Mouse (Mus musculus): ENCODE measurements around the gene Vrk3. TPM values are rescaled to one million over a fixed set of nuclear protein-coding genes. Genes with fewer than 3 reads are reported as not detected.
"Not testable (repeated sequence)": the region's sequence is repeated elsewhere in the genome, so short reads cannot be mapped to it uniquely, and the experiment has no call there.

Gene Vrk3
- total RNA-seq (2021): 10 to 100 TPM; 14.5 to 16.2 TPM
- long read RNA-seq, experiment 1, transcript Vrk3-201 (15 exons, 1,969 nt): major isoform, 13 of 16 reads
- long read RNA-seq, experiment 1, partial matches to known transcripts: 0 of 16 reads
- long read RNA-seq, experiment 1, other reads (novel, unspliced or antisense): 3 of 16 reads
- long read RNA-seq, experiment 2, transcript Vrk3-201 (15 exons, 1,969 nt): major isoform, 15 of 18 reads
- long read RNA-seq, experiment 2, partial matches to known transcripts: 0 of 18 reads
- long read RNA-seq, experiment 2, other reads (novel, unspliced or antisense): 3 of 18 reads

DNA sequence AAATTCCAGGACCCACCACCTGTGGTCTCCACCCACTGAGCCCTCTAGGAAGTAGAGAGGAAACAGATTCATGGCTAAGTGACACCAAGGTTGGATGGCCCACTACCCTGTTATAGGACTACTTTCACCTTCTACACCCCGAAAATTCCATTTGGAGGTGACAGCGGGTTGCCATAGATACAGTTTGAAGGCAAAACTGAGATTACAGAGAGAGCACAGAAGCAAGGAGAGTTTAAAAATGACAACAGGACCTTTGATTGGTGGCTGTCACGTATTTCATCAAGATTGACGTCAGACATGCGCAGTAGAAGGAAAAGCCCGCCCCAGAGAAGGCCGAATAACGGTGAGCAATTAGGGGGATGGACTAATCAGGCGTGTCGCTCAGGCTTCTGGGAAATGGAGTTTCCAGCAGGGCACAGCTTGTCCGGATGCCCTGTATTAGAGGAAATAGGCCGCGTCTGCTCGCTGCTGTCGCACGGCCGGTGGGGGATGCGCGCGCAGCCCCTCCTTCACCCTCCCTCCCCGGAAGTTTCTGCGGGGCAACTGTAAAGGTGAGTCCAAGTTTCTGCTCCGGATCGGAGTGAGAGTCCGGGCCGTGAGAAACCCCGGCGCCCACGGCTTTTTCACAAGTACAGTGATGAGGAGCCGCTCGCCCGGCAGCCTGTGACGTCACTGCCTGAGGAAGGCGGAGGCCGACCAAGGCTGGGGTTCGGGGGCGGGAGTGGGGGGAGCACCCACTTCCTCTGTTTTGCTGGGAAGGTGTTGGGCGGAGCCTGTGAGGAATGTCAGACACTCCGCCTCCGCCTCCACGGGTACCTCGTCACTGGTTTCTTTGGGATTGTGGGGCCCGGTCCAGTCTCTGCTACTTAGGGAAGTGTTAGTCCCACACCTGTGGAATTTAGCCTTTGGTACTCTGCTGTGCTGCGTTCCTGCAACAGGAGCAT is at the start of gene Vrk3:
Vrk3 (plus strand) TSS at position 313 of the 944 bp plus-strand sequence.
- DNase-seq: peak; percentile 93
- intact Hi-C loops (cut with DNase I; ENCODE audit: low total_unique reads): no loop called here

DNA sequence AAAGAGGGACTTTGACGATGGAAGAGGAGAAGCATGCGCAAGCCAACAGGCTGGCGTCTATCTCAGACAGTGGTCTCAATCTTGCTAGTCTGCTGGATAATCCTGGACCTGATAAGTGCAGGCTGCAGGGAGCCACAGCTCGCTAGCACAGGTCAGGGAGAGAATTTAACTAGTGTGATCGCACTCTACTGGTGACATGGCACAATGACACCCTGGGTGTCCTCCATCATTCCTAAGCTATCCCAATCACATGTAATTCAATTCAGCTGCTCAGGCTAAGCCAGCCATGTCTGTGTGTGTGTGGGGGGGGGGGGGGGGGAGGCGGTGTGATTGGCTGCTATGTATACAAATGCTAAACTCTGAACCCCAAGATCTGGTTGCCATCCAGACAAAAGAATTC is 46.3 kb upstream of the Vrk3 start:
- DNase-seq: no peak
- intact Hi-C loops (cut with DNase I; ENCODE audit: low total_unique reads): no loop called here

- DNase-seq: no peak
- intact Hi-C loops (cut with DNase I; ENCODE audit: low total_unique reads): no loop called here
Measured at GRCm38 (mm10) chr7:44702985-44703384, 45.2 kb upstream of the Vrk3 start.

- intact Hi-C loops (cut with DNase I; ENCODE audit: low total_unique reads): no loop called here
- DNase-seq: no peak
Measured at GRCm38 (mm10) chr7:44704363-44704762, 43.9 kb upstream of the Vrk3 start.

DNA sequence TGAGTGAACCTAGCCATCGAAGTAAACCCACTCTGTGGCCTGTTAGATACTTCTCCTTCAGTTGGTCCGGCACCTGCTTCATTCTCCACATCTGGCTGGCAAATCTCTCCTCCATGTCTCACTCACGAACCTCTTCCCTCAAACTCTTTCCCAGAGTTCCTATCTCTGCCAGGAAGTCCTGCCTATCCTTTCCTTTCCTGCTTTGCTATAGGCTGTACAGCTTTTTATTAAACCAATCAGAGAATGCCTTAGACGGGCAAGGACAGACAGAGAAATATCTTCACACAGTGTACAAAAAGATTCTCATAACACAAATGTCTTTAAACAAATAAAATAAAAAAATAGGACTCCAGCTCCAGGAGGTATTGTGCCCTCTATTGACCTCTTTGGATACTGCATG is 43.1 kb upstream of the Vrk3 start:
- intact Hi-C loops (cut with DNase I; ENCODE audit: low total_unique reads): no loop called here
- no peak for DNase-seq

DNA sequence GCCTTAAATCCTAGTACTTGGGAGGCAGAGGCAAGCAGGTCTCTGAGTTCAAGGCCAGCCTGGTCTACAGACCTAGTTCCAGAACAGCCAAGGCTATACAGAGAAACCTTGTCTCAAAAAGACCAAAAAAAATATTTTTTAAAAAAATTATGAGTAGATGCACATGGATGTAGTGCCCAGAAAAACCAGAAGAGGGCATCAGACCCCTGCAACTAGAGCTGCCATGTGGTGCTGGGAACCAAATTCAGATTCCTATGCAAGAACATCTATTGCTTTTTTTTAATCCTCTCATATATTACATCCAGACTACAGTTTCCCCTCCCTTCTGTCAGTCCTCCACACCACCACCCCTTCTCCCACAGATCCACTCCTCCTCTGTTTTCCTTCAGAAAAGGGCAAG is 41.9 kb upstream of the Vrk3 start:
- intact Hi-C loops (cut with DNase I; ENCODE audit: low total_unique reads): no loop called here
- DNase-seq: no peak

- DNase-seq: no peak
- intact Hi-C loops (cut with DNase I; ENCODE audit: low total_unique reads): no loop called here
Measured at GRCm38 (mm10) chr7:44707169-44707675, 41.0 kb upstream of the Vrk3 start.

DNA sequence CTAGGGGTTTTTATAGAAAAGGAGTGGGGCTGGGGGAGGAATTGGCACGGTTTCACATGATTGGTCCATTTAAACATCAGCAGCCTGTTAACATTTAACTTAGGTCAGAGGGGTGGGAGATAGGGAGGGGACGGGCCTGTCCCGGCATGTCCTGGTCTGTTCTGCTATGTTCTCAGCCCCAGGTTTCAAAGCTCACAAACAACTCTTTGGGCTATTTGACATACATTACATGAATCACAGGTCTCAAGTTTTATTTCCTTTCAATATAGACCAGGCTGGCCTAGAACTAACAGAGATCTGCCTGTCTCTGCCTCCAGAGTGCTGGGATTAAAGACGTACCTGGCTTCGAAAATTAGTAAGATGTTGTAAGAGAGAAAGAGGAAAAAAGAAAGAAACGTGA is 40.1 kb upstream of the Vrk3 start:
- intact Hi-C loops (cut with DNase I; ENCODE audit: low total_unique reads): loop anchor here (2.0 kb wide), 1 partner anchor 59 kb away; no protein-coding TSS in a partner anchor
- DNase-seq: not testable (repeated sequence)

DNA sequence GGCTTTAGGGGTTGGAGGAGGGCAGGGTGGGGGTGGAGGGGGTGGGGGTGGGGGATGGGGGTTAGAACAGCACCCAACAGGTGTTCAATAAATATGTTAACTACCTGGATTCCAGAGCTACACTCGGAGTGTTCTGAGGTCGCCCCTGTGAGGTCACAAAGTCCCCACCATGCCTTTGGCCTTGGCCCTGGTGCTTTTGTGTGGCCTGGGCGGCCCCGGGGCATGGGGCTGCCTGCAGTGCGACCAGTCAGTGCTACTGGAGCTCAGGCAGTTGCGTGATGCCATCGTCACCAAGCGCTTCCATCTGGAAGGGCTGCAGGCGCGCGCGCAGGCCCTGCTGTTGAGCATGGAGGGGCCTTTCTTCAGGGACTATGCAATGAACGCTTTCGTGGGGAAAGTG is 39.6 kb upstream of the Vrk3 start, which contains the start of gene Izumo2:
Izumo2 (plus strand) TSS at position 169 of the 400 bp plus-strand sequence.
- no peak for DNase-seq
- intact Hi-C loops (cut with DNase I; ENCODE audit: low total_unique reads): loop anchor here (2.0 kb wide), 1 partner anchor 60 kb away; no protein-coding TSS in a partner anchor

- intact Hi-C loops (cut with DNase I; ENCODE audit: low total_unique reads): loop anchor here (2.0 kb wide), 1 partner anchor 61 kb away; no protein-coding TSS in a partner anchor
- DNase-seq: no peak
Measured at GRCm38 (mm10) chr7:44709881-44710280, 38.3 kb upstream of the Vrk3 start.

DNA sequence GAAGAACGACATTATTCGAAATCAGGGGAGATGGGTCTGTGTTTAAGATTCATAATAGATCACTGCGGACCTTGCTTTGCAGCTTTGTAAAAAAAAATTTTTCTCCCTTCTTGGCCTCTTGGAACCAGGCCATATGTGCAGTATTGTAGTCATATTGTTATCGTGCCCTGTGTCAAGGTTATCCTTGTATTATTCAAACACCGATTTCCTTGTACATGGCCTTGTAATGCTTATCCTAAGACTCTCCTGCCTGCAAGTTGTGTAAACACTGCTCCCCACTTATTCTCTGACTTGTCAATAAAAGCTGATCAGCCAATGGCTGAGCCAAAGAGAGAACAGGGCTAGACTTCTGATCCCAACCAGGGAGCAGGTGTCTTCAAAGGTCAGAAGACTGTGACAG is 26.2 kb upstream of the Vrk3 start:
- intact Hi-C loops (cut with DNase I; ENCODE audit: low total_unique reads): no loop called here
- no peak for DNase-seq

- no peak for DNase-seq
- intact Hi-C loops (cut with DNase I; ENCODE audit: low total_unique reads): no loop called here
Measured at GRCm38 (mm10) chr7:44724316-44724715, 23.9 kb upstream of the Vrk3 start.

DNA sequence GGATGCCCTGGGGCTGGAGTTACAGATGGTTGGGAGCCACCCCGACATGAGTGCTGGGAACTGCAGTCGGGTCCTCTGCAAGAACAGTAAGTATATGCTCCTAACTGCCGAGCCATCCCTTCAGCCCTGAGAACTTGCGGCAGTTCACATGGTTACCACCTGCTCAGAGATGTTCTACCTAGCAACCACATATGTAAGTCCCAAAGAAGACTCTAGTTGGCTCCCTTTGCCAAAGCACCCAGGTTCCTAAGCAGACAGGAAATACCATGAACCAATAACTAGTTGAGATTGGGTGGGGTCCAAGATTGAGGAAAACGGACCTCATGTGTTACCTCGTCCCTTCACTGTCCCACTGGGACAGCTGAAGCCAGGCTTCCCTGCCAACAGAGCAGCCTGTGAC is 21.9 kb upstream of the Vrk3 start:
- intact Hi-C loops (cut with DNase I; ENCODE audit: low total_unique reads): no loop called here
- no peak for DNase-seq

DNA sequence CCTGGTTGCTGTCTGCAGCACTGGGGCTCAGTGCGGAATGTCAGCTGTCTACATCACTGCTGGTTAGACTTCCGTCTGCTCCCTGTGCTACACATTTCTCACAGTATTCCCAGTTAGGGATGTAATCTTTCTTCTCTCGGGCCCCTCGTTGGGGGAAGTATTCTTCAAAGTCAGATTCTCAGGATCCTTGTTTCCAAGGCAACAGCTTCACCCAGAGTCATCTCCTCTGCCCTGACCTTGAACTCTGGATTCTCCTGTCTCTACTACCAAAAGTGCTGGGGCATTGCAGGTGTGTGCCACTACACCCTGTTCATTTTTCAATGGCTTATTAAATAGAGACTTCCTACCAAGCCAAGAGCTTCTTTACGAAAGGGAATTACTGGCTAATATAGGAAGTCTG is 21.1 kb upstream of the Vrk3 start:
- DNase-seq: no peak
- intact Hi-C loops (cut with DNase I; ENCODE audit: low total_unique reads): no loop called here

DNA sequence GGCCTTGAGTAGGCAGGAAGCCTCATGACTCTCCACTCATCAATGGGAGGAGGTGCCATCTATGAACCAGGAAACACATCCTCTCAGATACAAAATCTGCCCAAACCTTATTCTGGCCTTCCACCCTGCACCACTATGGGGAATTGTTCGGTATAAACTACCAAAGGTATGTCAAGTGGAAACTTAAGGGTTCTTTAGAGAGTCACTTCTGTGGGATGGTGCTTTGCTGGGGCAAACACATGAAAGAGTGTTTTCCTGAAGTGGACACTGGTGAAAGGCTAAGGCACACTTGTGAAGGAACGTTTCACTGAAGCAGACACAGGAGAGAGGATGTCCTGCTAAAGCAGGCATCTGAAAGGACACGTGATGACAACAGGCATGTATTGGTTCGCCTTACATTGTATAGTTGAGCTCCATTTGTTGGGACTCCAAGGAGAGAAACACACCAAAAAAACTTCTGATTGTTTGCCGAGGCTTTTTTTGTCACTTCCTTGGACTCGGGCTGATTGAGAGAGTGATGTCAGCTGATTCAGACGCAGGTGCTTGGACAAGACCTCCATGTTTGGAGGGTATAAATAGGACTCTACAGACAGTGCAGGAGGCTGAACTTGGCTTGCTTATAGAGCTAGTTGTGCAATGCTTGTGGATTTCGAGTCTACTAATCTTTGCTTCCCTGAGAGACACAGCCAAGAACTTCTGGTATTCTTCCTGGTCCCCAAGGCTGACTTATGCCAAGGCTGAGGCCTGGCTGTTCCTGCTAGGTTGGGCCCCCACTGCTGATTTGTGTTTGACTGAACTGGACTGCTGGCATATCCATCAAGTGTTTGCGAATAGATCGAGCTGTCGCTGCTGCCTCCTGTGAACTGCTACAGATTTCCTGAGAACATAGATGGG is 19.9 kb upstream of the Vrk3 start:
- intact Hi-C loops (cut with DNase I; ENCODE audit: low total_unique reads): no loop called here

GRCm38 (mm10) chr7:44733723-44734122 is 14.5 kb upstream of the Vrk3 start:
- DNase-seq: no peak
- intact Hi-C loops (cut with DNase I; ENCODE audit: low total_unique reads): no loop called here

More for the DNA sequence above, 19.9 kb upstream of the Vrk3 start:
- no peak for DNase-seq

DNA sequence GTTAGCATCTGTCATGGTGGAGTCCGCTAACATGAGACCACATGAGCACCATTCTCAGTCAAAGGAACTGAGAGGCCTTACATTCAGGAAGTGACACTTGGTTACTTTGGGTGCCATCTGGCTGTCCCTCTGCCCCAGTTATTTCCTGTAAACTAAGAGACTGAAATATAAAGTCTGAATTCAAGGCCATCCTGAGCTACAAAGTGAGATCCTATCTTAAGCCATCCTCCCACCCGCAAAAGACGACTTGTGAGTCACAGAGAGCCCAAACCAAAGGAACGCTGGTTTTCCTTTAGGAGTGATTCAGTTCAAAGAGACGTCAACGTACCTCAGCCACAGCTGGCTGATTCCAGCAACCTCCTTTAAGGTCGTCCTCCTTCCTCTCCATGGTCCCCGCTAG is 6.9 kb upstream of the Vrk3 start:
- intact Hi-C loops (cut with DNase I; ENCODE audit: low total_unique reads): no loop called here
- no peak for DNase-seq

DNA sequence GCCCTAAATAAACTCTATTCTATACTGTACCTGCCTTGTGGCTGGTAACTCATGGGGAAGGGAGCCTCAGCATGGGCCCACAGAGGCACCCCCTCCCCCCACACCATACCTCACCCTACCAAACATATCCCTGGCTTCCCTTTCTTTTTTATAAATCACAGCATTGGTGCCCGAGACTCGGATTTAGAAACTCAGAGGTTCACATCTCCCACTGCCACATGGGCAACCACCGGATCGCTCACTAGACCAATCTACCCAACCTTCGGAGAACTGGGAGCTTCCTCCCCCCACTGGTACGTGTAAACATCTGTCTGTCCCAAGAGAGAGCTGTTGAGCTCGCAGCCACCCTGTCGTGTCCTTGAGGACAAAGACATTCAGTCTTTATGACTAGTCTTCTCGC is 3.9 kb upstream of the Vrk3 start:
- DNase-seq: no peak
- intact Hi-C loops (cut with DNase I; ENCODE audit: low total_unique reads): no loop called here

DNA sequence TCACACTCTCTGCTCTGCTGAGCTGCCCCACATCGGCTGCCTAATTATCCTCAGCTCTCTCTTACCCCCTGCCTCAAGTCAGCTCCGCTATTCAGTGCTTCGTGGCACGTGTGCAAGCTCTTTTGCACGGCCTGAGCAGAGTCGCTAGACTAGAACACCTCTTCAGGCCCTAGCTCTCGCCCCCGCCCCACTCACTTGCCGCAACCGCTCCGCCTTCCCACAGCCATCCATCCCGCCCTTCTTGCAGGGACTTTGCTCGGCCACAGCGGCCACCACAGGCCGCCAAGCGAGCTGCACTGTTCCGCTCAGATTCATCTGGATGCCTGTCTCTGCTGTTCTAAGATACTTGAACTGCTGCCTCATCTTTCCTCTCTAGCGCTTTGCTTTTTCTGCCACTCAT is 3.1 kb upstream of the Vrk3 start:
- peak; percentile 79 for DNase-seq
- intact Hi-C loops (cut with DNase I; ENCODE audit: low total_unique reads): no loop called here

All from gastrocnemius, postnatal 14 days (tissue).